Mouse (Mus musculus) C2C12 (cell line): ENCODE measurements around the gene Rnf222. TPM values are rescaled to one million over a fixed set of nuclear protein-coding genes. Genes with fewer than 3 reads are reported as not detected.

Experiments used
- H3K27me3 ChIP-seq: one replicate; pipeline ENCODE4 v1.6.1; 2011; ENCODE audit not compliant: control insufficient read depth, insufficient read depth, insufficient read length
- H3K36me3 ChIP-seq: one replicate; pipeline ENCODE4 v1.6.1; 2011; ENCODE audit not compliant: control insufficient read depth, insufficient read depth
- H3K4me3 ChIP-seq: one replicate; pipeline ENCODE4 v1.5.1; 2011; ENCODE audit warnings: mild to moderate bottlenecking, control low read depth; ENCODE audit not compliant: poor library complexity, insufficient read depth, severe bottlenecking
- H3K79me2 ChIP-seq: one replicate; pipeline ENCODE4 v1.6.1; 2011; ENCODE audit not compliant: control insufficient read depth, insufficient read depth
- H3K79me3 ChIP-seq: one replicate; pipeline ENCODE4 v1.6.1; 2011; ENCODE audit warnings: low read depth, control low read depth
- H3ac ChIP-seq: one replicate; pipeline ENCODE3; 2011; ENCODE audit warnings: low read depth; ENCODE audit not compliant: control insufficient read depth, insufficient read length
- CEBPB ChIP-seq: IDR thresholded peaks from one replicate; pipeline ENCODE4 v1.6.1; 2011; ENCODE audit warnings: low read depth, mild to moderate bottlenecking, control low read depth, moderate library complexity
- CTCF ChIP-seq: IDR thresholded peaks from one replicate; pipeline ENCODE4 v1.5.1; 2011; ENCODE audit not compliant: control insufficient read depth, insufficient read depth, insufficient read length
- FOSL1 ChIP-seq: IDR thresholded peaks from one replicate; pipeline ENCODE4 v1.8.0; 2011; ENCODE audit warnings: mild to moderate bottlenecking, low read length; ENCODE audit not compliant: poor library complexity, insufficient read depth, severe bottlenecking
- MAX ChIP-seq: IDR thresholded peaks from one replicate; pipeline ENCODE4 v1.6.1; 2011; ENCODE audit warnings: mild to moderate bottlenecking, control low read depth
- MYOD1 ChIP-seq: IDR thresholded peaks from one replicate; pipeline ENCODE4 v1.6.1; 2011; ENCODE audit warnings: low read depth; ENCODE audit not compliant: control insufficient read depth, insufficient read length
- MYOG ChIP-seq: IDR thresholded peaks from one replicate; pipeline ENCODE4 v1.6.1; 2011; ENCODE audit not compliant: control insufficient read depth, insufficient read length; ENCODE audit errors: extremely low read depth
- USF1 ChIP-seq: IDR thresholded peaks from one replicate; pipeline ENCODE4 v1.6.1; 2011; ENCODE audit warnings: low read depth, mild to moderate bottlenecking, control low read depth, moderate library complexity
- polyA plus RNA-seq: library from polyadenylated mRNA; unstranded; fragments of >200 nt; fragmentation: generic; extraction: Trizol; gene quantifications from one replicate; pipeline ENCODE4 v1.2.1, GENCODE M21; 2012; ENCODE audit warnings: missing spikeins

Gene Rnf222
- polyA plus RNA-seq, 1 experiment, result not detected

DNA sequence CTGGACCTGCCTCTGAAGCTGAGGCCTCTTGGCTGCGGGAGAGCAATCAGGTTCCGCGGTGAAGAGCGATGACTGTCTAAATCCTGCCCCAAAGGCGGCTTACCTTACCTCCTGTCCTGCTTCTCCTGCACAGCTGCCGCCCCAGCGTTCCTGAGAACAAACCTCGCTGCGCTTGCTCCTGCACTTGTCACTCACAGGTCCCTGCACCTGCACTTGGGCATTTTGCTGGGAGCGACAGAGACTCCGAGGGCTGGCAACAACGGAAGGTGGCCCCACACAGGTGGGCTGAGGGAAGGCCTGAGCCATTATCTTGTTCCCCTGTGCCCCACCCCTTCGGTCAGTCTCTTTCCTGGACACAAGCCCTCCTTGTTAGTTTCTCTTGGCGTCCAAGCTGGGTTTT lies 6.2 kb upstream of the Rnf222 start:
- TF ChIP-seq MYOD1 (no peak), MYOG (no peak), MAX (no peak), USF1 (no peak), CEBPB (no peak), FOSL1 (no peak), CTCF (no peak)
- Histone ChIP-seq H3K79me2 (no peaks in the 10 kb centered on the region), H3K79me3 (no peaks in the 10 kb centered on the region), H3ac (no peak overlapping the region), H3K4me3 (no peak overlapping the region), H3K27me3 (peaks cover 3% of the 10 kb centered on the region), H3K36me3 (no peaks in the 10 kb centered on the region)

- H3K4me3 ChIP-seq, result no peak overlapping the region
- H3K36me3 ChIP-seq, result no peaks in the 10 kb centered on the region
- no peak for TF ChIP-seq CTCF
- TF ChIP-seq MAX, result no peak
- TF ChIP-seq FOSL1, result no peak
- TF ChIP-seq CEBPB, result no peak
- no peak for TF ChIP-seq MYOG
- H3K79me3 ChIP-seq, result no peaks in the 10 kb centered on the region
- H3ac ChIP-seq, result no peak overlapping the region
- H3K27me3 ChIP-seq, result peaks cover 14% of the 10 kb centered on the region
- H3K79me2 ChIP-seq, result no peaks in the 10 kb centered on the region
Measured at GRCm38 (mm10) chr11:68883843-68884242, 4.5 kb upstream of the Rnf222 start.

- no peak overlapping the region for H3K4me3 ChIP-seq
- no peaks in the 10 kb centered on the region for H3K79me2 ChIP-seq
- TF ChIP-seq USF1 (no peak), CTCF (no peak), MYOG (no peak), FOSL1 (no peak), MAX (no peak), CEBPB (no peak), MYOD1 (no peak)
- H3K36me3 ChIP-seq, result no peaks in the 10 kb centered on the region
- no peaks in the 10 kb centered on the region for H3K79me3 ChIP-seq
- H3ac ChIP-seq, result no peak overlapping the region
- H3K27me3 ChIP-seq, result peaks cover 16% of the 10 kb centered on the region
Measured at GRCm38 (mm10) chr11:68884368-68884767, 4.0 kb upstream of the Rnf222 start.

DNA sequence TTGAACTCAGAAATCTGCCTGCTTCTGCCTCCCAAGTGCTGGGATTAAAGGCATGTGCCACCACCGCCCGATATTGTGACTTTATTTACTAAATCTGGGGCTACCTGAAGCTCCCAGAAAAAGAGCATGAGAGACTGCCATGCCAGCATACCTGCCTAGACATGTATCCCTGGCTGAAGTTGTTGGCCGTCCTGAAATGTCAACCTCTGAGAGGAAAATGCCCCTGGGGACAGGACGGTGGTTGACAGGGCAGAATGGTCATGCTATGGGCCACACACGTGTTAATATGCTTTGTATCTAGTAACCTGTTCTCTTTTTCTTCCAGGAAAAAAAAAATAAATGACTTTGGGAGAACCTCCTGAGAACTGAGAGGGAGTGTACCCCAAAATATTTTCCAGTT lies 2.3 kb upstream of the Rnf222 start:
- H3K27me3 ChIP-seq, result peaks cover 18% of the 10 kb centered on the region

DNA sequence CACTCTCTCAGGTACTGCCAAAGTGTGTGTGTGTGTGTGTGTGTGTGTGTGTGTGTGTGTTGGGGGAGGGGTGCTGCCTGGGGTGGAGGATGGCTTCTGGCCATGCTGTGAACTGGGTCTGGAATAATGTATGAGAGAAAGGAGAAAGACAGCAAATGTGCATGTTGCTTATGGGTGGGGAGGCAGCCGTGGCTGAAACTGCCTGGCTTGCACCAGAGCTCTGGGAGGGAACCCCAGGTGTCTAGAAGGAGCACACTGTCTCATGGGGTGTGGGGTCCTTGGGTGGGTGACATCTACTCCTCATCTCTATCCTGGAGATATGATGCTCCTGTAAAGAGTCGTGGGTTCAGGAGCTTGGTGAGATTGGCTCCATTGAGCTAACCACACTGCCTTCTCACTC lies 300 bp downstream of the Rnf222 start:
- H3K79me2 ChIP-seq, result no peaks in the 10 kb centered on the region
- no peak overlapping the region for H3K4me3 ChIP-seq
- TF ChIP-seq MYOG (no peak), USF1 (no peak), CTCF (no peak), FOSL1 (no peak), MAX (no peak), CEBPB (no peak), MYOD1 (no peak)

More for the DNA sequence above, 2.3 kb upstream of the Rnf222 start:
- Histone ChIP-seq H3K36me3 (no peaks in the 10 kb centered on the region), H3K4me3 (no peak overlapping the region), H3ac (no peak overlapping the region), H3K79me3 (no peaks in the 10 kb centered on the region), H3K79me2 (no peaks in the 10 kb centered on the region)
- no peak for TF ChIP-seq CEBPB
- TF ChIP-seq MAX, result no peak
- TF ChIP-seq FOSL1, result no peak
- no peak for TF ChIP-seq MYOG
- TF ChIP-seq USF1, result no peak
- TF ChIP-seq MYOD1, result no peak
- TF ChIP-seq CTCF, result no peak

GRCm38 (mm10) chr11:68890625-68891024 lies 2.3 kb downstream of the Rnf222 start:
- no peaks in the 10 kb centered on the region for H3K36me3 ChIP-seq
- no peak overlapping the region for H3K4me3 ChIP-seq
- no peak overlapping the region for H3ac ChIP-seq
- H3K79me2 ChIP-seq, result no peaks in the 10 kb centered on the region
- H3K27me3 ChIP-seq, result peaks cover 36% of the 10 kb centered on the region
- no peaks in the 10 kb centered on the region for H3K79me3 ChIP-seq
- no peak for TF ChIP-seq CEBPB
- no peak for TF ChIP-seq CTCF
- no peak for TF ChIP-seq USF1
- no peak for TF ChIP-seq MYOG

More for the DNA sequence above, 300 bp downstream of the Rnf222 start:
- no peaks in the 10 kb centered on the region for H3K79me3 ChIP-seq
- H3ac ChIP-seq, result no peak overlapping the region
- H3K36me3 ChIP-seq, result no peaks in the 10 kb centered on the region
- H3K27me3 ChIP-seq, result peaks cover 31% of the 10 kb centered on the region
